Mouse (Mus musculus) thymus, adult 2 months (tissue): ENCODE measurements around the gene Plekha6.

ENCODE experiments used
- CTCF ChIP-seq: fragments of 200-500 bp; IDR thresholded peaks from 2 replicates; pipeline ENCODE4 v1.5.1; 2012; ENCODE audit warnings: mild to moderate bottlenecking, control low read depth, low read length, moderate library complexity, borderline replicate concordance; ENCODE audit not compliant: control insufficient read depth, poor library complexity, insufficient read depth; ENCODE audit errors: extremely low read depth
- POLR2A ChIP-seq: fragments of 200-500 bp; IDR thresholded peaks from 2 replicates; pipeline ENCODE4 v1.6.1; 2012; ENCODE audit warnings: mild to moderate bottlenecking, low read length, control low read depth, moderate library complexity; ENCODE audit not compliant: control insufficient read depth, poor library complexity, insufficient read depth; ENCODE audit errors: extremely low read depth

DNA sequence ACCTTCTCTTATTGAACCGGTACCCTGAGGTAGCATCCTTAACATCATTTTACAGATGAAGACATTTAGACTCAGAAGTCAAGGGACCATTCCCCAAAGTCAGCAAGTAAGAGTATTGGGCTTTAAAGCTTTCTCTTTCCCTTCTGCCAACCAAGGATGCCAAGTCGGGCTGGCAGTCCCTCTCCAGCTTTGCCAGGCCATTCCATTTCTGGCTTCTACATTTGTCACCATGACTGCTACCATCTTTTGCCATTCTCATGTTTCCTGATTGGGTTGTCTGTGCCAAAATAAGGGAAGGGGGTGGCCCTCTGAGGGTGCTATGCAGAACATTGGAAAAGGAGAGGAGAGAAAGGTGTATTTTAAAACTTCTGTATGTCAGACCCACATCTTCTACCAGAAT lies 61.6 kb downstream of the Plekha6 start:
- TF ChIP-seq CTCF: no peak
- TF ChIP-seq POLR2A: no peak
